Mouse (Mus musculus) gastrocnemius, adult 8-10 months (tissue): Measurements from ENCODE around the gene Olfr44. TPM values are rescaled to one million over a fixed set of nuclear protein-coding genes. Genes with fewer than 3 reads are reported as not detected.

Experiments
- DNase-seq, 2 experiments: peaks; one replicate each; pipeline ENCODE4 v3.0.0; 2022; ENCODE audit warnings: low spot score in 2 of 2
- total RNA-seq, 4 experiments: library from RNA; stranded (reverse); gene quantifications; 2 replicates each; pipeline ENCODE4 v1.2.4; 2022

Olfr44 gene
- not detected for total RNA-seq

- DNase-seq = no peak
Measured at GRCm38 (mm10) chr9:39493895-39494294, at the start of gene Olfr44. Olfr44 (minus strand) TSS chr9:39493995.

GRCm38 (mm10) chr9:39523616-39524285 lies 30.0 kb upstream of the Olfr44 start:
- no peak for DNase-seq

- no peak for DNase-seq
Measured at GRCm38 (mm10) chr9:39518595-39518994, 24.8 kb upstream of the Olfr44 start.

- no peak for DNase-seq
Measured at GRCm38 (mm10) chr9:39515531-39515930, 21.7 kb upstream of the Olfr44 start, which contains the start of gene Olfr957. Olfr957 (minus strand) TSS chr9:39515809.

- DNase-seq = no peak
Measured at GRCm38 (mm10) chr9:39509412-39509811, 15.6 kb upstream of the Olfr44 start.

GRCm38 (mm10) chr9:39508998-39509397 lies 15.2 kb upstream of the Olfr44 start:
- DNase-seq = no peak

GRCm38 (mm10) chr9:39471844-39472243 lies 22.0 kb downstream of the Olfr44 start, which contains the start of gene Olfr955:
Olfr955 (minus strand) TSS chr9:39471944.
- no peak for DNase-seq

GRCm38 (mm10) chr9:39456401-39456800 lies 37.4 kb downstream of the Olfr44 start, which contains the start of gene Olfr954:
Olfr954 (plus strand) TSS chr9:39456701.
- no peak for DNase-seq

Other genes with a start within 250 kb of the Olfr44 start
- not detected for gene Olfr1537, start 244.0 kb downstream of the Olfr44 start, total RNA-seq
- gene Olfr945, start 217.2 kb downstream of the Olfr44 start, total RNA-seq = not detected
- gene Olfr948, start 167.9 kb downstream of the Olfr44 start, total RNA-seq = not detected
- gene Olfr951, start 106.6 kb downstream of the Olfr44 start, total RNA-seq = not detected
- gene Olfr952, start 66.8 kb downstream of the Olfr44 start, total RNA-seq = not detected
- not detected for gene Olfr954, start 37.3 kb downstream of the Olfr44 start, total RNA-seq
- not detected for gene Olfr955, start 22.1 kb downstream of the Olfr44 start, total RNA-seq
- gene Olfr957, start 21.8 kb upstream of the Olfr44 start, total RNA-seq = not detected
- not detected for gene Olfr958, start 60.1 kb upstream of the Olfr44 start, total RNA-seq
- gene Olfr959, start 81.6 kb upstream of the Olfr44 start, total RNA-seq = not detected
- gene AW551984, start 110.4 kb upstream of the Olfr44 start, total RNA-seq = under 1 TPM; 0.16 to 0.54 (median 0.34) TPM
- not detected for gene Olfr148, start 116.7 kb upstream of the Olfr44 start, total RNA-seq
- not detected for gene Olfr960, start 127.4 kb upstream of the Olfr44 start, total RNA-seq
- gene Olfr961, start 151.1 kb upstream of the Olfr44 start, total RNA-seq = not detected
- not detected for gene Olfr963, start 173.2 kb upstream of the Olfr44 start, total RNA-seq
- gene Olfr149, start 213.1 kb upstream of the Olfr44 start, total RNA-seq = not detected
- not detected for gene Olfr965, start 217.4 kb upstream of the Olfr44 start, total RNA-seq
- not detected for gene Olfr150, start 237.0 kb upstream of the Olfr44 start, total RNA-seq